Mouse (Mus musculus) mouse trophoblast stem cell (cell line): Measurements from ENCODE around the gene Gm28042.

Experiments used
- in situ Hi-C, 2 experiments: fragments of 300-500 bp; cut with MseI, MboI; formaldehyde crosslinking; loops; 2 replicates in 1 of 2; 3 replicates in 1 of 2; pipeline ENCODE4 v1.15.1; 2025

Gene Gm28042

DNA sequence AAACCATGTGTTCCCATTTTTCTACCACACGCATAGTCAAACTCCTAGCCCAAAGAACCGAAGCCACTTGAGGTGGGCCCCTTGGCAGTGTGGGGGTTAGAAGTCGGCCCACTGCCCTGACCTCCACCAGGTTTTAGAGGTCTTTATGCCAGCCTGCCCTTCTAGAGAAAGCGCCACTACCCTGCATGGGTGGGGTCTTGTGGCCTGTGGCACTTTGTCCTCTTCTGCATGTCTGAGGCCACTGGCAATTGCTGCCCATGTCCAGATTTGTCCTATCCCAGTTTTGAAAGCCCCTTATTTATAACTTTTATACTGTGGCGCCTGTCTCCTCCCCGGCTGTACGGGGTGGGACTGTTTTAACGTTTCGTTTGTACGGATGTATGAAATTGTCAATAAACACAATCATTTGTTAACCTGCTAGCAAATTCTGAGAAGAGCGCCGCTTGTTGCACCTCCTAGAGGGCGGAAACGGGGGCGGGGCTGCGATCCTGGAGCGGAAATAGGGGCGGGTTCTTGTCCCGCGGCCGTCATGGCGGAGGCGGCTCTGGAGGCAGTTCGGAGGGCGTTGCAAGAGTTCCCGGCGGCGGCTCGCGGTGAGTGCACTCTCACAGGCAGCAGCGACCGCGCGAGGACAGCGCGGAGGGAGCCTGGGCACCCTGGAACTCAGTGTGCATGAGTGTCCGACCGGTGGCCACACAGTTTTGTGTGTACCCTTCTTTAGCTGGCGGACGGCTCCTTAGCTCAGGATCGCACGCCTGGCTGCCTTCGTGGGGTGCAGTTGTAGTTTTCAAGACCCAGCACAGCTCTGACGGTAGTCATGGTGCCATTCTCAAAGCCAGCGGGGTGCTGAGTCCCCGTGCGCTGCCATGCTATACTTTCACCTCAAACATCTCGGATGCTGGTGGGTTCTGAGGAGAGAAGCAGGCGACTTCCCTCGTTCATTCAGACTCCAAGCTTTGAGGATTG is at the start of gene Gm28042, which contains the start of gene Jmjd7:
Gene Gm28042, plus strand, starts transcription at position 510 of the 966 bp plus-strand sequence.
Gene Jmjd7, plus strand, starts transcription at position 500 of the 966 bp plus-strand sequence.
- in situ Hi-C loops: no loop called here

DNA sequence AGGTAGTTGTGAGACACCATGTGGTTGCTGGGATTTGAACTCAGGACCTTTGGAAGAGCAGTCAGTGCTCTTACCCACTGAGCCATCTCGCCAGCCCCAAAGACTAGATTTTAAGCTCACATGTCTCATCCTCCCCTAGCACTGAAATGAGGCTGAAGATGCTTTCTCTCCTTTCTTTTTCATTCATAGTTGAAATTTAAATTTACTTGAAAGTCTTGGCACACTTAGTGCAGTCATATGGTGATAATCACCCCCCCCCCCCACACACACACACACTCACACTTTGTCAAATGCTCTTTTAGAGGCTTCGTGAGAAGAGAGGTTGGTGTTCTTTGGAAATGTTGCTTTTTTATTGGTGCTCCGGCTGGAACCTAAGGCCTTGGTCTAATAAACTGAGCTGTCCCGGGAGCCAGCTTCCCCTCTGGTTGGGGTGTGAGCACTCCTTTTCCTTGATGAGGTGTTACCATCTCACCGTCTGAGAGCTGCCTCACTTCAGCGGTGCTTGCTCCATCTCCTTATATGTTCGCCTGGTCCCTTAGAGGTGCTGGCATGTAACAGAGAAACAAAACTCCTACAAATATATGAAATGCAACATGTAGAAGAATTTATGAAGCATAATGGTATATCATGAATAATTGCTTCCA is 46.8 kb upstream of the Gm28042 start:
- in situ Hi-C loops: no loop called here

DNA sequence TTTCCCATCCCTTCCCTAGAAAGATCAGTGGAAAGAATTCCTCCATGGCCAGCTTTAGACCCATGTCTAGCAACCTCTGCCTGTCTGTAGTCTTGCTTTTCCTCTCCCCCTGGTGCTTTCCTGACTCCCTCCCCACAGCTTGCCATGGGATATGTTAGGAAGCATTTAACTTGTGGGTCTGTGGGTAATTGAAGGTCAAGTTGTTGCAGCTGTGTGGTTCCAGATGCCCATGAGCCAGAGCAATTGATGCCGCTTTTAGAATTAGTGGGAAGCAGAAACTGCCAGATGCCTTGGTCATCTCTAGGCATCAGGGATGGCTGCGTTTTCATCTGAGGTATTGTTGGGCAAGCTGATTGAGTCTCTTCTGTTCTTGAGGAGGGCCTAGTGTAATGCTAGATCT is 45.7 kb upstream of the Gm28042 start:
- in situ Hi-C loops: no loop called here

DNA sequence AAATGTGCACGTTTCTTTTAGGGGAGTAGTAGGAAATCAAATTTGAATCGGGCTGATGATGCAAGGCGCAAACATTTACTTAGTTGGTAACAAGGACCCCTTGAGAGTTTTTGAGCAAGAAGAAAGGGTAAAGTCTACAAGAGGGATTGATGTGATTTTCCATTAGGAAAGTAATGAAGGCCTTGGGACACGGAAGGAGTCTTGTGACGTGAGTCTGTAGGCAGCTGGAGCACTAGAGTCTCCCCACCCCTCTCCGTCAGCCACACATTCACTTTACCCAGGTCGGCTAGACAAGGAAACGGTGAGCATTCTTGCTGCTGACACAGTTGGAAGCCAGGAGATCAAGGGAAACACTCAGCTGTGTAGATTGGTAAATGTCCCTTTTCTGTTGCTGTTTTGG is 41.4 kb upstream of the Gm28042 start:
- in situ Hi-C loops: no loop called here

DNA sequence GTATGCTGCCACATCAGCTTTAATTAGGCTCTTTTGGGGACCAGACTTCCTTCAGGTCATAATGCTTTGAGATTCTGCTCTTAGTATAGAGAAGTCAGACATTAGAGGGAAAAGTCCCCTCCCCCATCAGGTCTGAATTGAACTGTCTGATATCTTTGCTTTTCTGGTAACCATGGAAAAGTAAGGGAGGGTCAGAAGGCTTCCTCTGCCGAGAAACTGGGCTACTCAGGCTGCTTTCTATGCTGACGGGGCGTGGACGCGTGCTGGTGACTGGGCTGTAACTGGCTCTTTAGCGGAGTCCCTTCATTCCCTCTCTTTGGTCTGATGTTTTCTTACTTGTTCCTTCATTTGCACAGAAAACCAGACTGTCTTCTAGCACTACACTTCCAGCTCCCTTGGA is 40.9 kb upstream of the Gm28042 start:
- in situ Hi-C loops: no loop called here

DNA sequence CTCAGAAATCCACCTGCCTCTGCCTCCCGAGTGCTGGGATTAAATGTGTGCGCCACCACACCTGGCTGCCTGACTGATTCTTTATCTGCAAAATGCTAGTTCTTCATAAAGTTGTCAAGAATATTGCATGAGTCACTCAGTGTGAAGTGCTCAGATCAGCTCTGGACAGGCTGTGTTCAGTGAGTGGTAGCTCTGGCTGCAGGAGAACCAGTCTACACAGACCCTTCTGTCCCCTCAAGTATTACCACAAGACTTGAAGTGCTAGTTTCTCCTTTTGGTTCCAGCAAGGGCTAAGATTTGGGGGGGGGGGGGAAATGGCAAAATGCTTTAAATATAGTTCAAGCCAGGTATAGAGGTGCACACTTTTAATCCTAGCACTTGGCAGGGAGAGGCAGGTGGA is 39.9 kb upstream of the Gm28042 start:
- in situ Hi-C loops: no loop called here

DNA sequence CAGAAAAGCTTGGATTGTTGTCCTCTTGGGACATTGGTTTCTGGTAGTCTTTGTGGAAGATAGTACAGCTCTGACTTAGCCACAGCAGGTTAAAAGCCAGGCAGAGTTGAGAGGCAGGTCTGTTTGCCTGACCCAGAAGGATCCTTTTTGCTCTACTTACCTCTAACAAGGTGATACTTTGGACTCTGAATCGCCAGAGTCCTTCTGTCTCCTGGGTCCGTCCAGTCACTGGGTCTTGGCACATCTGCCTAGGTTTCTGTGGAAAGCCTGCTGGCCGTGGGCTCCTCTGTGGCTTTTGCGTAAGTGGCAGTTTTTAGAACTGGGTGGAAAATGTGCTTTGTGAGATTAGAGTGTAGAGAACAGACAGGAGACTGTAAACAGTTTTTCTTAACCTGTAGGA is 38.3 kb upstream of the Gm28042 start:
- in situ Hi-C loops: no loop called here

DNA sequence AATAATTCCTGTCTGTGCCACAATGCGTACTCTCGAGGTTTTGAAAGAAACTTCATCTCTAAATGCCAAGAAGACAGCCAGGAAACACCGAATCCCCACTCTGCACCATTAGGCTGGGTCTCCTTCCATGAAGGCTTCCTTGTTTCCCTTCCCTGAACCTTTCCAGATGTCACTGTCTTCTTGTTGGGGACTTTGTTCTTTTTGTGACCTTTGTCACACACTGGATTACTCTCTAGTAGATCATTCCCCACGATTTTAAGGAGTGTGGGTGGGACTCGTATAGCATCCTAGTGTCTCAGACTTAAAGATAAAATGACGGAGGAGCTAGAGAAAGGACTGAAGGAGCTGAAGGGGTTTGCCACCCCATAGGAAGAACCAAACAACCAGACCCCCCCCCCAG is 36.4 kb upstream of the Gm28042 start:
- in situ Hi-C loops: no loop called here

DNA sequence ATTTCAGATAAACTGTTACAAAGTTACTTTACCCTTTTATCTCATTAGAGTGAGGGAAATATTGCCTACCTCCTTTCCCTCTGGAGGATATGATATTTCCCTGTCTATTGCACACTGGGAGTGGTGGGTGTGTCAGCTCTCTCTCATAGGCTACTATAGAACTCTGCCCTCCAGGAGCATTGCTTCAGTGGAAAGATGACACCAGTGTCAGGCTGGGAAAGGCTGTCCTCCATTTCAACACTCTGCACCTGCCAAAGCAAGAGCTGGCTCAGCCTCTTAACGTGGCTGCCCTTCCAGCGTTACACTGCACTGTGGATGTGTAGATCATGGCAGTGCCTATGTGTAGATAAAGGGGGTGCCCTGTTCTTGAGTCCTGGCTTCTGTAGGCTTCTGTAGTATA is 34.9 kb upstream of the Gm28042 start:
- in situ Hi-C loops: no loop called here

DNA sequence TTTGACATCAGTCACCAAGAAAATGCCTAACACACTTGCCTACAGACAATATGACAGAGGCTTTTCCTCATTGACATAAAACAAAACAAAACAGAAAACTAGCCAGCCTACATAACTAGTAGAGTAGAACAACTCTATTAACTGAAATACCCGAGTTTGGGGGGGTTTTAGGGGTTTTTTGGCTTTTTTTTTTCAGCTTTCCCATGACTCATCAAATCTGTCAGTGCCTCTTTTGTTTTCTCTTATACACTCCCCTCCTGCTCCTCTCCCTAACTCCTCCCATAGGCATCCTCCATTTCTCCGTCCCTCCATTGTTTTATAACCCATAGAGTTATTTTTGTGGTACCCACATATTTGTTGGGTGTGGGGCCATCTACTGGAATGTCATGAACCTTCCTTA is 33.8 kb upstream of the Gm28042 start:
- in situ Hi-C loops: no loop called here

DNA sequence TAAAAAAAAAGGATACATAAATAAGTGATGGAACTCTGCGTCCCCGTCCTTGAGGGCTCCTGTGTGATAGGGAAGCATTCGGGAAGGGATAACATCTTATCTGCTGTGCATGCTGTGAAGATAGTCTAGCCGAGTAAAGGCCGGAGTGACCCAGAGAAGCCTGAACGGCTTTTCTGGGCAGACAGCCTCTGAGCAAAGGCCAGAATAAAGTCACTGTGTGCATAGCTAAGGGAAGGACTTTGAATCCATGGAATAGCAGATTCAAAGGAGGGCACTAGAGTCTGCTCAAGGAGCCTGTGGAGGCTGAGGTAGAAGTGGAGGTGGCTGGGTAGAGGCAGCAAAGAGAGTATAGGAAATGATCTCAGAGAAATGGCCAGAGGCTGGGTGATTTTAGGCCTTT is 32.5 kb upstream of the Gm28042 start:
- in situ Hi-C loops: no loop called here

DNA sequence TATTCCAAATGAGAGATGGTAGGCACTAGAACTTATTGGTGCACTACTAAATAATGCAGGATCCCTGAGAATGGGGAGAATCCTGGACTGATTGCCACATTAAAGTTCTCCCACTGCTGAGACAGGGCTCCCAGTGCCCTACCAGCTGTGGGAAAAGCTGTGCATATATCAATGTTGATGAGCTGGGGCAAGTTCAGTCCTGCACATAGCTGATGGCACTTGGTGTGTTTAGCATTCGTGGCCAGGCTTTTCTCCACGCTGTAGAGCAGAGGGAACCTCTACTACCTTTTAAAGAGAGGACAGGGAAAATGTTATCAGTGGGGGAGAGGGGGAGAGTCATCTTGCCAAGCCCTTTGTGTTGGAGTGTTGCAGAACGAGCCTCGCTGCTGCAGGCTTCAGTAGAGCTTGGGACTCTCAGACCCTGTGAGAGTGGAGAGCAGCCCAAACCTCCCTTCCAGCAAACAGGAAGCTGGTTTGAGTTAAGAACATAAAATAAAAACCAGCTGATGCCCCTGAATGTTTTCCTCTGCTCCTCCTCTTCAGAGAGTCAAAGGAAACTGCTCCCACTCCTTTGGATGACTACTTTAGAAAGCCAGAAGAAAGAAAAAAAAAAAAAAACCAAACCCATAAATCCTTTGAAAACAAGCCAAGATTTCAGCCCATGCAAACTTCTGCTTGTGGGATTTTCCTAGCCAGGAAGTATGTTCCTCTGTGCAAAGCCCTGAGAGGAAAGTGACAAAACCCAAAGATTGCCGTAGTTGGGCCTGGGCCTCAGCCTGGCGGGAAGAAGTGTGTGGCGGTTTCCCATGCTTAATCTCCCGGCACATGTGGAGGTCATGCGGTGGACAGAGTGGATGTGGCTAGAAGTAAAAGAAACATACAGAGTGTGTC is 31.7 kb upstream of the Gm28042 start:
- in situ Hi-C loops: no loop called here

DNA sequence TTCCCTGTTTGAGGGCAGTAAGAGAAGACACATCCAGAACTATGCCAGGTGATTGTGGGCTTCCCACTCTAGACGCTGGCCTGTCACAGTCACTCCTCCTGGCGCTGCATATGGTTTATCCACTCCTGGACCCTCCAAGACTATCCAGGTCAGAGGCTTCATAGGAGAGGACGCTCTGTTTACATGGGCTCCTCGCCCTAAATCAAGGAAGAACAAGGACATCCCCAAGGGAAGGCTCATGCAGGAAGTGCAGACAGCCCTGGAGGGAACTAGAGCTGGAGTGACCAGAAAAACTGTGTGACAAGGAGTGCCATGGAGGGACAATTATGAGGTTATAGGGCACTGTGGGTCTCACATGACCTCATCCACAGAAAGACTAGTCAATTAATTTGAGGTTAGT is 29.9 kb upstream of the Gm28042 start:
- in situ Hi-C loops: no loop called here

DNA sequence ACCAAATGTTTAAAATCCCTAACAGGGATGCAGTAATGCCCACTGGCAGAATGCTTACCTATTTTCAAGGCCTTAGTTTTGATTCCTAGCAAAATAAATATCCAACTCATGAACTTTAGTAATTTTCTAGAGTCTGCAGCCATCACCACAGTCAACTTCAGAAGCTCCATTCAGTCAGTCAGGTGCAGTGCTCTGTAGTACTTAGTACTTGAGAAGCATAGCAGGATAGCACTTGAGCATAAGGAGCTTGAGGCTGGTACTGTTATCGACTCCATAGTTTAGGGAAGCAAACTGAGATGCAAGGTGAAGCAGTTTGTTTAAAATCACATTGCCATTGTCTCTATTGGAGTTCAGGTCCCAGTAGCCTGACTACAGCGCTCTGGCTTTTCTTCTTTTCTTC is 27.6 kb upstream of the Gm28042 start:
- in situ Hi-C loops: no loop called here

DNA sequence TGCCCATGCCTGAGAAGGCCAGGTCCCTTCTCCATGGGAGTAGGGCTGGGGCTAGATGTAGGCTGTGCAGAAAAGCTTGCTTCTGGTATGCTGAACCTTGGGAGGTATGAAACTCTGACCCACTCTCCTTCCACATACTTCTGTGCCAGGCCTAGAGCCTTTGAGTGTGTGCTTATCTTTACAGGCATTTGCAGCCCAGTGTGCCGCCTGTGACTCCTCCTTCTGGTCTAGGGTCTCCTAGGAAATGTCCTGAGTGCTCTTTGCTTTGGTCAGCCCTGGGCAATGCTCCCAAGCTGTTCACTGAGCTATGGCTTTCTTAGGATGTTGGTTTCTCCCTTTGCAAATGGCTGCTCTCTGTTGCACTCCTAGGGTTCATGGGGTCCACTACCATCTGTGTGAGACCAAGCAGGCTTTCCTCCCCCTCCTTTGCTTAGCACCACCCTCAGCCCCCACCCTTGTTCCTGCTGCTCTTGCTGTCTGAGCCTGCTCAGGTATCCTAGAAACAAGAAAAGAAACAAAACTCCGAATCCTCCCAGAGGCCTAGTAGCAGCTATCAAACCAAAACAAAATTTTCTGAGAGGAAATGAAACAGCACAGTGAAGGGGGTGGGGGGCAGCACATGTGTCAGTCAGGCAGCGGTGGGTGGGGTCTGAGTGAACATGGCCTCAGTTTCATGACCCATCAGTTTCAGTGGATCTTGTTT is 26.3 kb upstream of the Gm28042 start:
- in situ Hi-C loops: no loop called here

DNA sequence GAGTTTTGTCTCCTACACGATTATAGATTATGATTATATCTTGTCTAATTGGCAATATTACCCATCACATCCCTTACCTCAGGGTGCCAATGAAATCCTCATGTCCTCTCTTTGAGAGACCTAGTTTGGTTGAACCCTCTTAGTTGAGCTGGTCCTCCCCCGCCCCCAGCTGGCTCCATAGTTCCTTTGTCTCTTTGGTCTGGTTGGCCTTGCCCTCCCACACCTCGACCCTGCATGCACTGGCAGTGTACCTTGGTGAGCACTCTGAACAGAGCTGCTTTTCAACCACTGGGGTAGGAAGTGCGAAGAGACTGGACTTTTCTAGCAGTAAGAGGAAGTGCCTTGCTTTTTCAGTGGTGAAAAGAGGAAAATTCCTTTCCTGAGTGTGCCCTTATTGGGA is 25.3 kb upstream of the Gm28042 start:
- in situ Hi-C loops: no loop called here

DNA sequence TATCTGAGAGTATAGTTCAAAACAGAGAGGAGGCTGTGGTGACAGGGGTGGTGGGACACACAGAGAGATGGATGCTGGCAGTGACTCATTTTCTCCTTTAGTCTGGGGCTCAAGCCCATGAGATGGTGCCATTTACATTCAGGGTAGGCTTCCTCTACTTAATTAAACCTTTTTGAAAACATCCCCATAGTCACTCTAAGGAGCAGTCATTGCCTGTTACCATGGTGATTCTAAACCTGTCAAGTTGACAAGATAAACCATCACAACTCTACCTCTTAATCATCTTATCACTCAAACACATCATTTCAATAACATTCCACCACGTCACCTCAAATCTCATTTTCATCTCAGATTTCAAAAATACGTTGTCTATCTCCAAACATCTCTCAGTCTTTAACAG is 23.3 kb upstream of the Gm28042 start:
- in situ Hi-C loops: no loop called here

DNA sequence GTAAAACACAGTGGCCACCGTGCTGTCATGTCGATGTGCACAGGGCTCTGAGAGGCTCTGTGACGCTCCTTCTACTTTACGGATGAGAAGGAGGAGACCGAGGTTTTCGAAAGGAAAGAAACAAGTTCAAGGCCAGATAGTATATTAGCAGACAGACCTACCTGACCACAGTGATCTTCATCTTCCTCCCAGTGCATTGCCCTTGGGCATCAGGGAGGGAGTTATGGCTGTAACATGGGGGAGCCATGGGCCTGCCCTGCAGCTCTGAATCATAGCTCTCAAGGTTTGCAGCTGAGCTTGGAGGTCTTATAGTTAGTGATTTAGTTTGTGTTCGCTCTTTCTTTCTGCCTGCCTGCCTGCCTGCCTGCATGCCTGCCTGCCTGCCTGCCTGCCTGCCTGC is 20.6 kb upstream of the Gm28042 start:
- in situ Hi-C loops: no loop called here

DNA sequence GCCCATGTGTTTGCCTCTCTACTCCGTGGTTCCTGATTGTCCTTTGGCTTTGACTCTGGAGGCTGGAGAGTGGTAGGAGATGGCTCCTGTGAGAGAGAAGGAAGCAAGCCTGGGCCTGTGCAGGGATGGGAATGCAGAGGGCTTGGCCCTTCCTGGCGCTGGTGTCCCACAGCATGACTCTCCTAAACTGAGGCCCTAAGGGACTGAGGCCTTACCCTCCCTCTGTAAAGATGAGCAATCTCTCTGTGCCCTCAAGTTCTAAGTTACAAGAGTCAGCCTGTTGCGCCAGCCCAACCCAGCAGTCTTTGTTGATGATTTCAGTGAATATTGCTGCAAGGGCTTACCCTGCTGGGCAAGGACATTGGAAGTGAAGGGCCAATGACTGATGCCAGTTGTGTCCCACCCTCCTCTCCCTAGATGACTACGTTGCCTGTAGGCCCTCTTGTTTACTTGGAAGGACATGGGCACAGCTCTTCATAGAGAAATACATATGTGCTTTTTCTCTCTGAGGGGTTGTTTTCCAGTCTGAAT is 19.5 kb upstream of the Gm28042 start:
- in situ Hi-C loops: no loop called here

DNA sequence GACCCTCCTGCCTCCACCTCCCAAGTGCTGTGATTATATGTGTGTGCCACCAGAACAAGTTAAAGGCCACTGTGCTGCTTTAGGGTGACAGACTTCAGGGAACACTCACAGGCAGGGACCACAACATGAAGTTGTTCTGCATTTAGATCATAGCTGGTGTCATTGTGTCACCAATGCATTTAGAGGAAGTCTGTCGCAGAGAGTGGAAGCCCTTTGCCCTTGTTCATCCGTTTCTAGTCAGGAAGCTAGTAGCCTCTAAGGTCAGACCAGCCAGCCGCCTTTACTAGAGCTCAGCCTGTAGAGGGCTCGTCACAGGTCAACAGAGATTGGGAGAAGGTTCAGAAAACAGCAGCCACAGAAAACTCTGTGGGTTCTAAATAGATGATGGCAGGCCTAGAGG is 18.6 kb upstream of the Gm28042 start:
- in situ Hi-C loops: no loop called here
